Mouse (Mus musculus) liver, embryonic 14.5 days (tissue): ENCODE data around the gene Mpdz.

Source experiments
- CTCF ChIP-seq: IDR thresholded peaks from 2 replicates; pipeline ENCODE4 v1.5.1; 2016; ENCODE audit warnings: antibody characterized with exemption, low read depth, control low read depth
- EP300 ChIP-seq: IDR thresholded peaks from 2 replicates; pipeline ENCODE4 v1.6.1; 2016; ENCODE audit warnings: antibody characterized with exemption, low read depth

DNA sequence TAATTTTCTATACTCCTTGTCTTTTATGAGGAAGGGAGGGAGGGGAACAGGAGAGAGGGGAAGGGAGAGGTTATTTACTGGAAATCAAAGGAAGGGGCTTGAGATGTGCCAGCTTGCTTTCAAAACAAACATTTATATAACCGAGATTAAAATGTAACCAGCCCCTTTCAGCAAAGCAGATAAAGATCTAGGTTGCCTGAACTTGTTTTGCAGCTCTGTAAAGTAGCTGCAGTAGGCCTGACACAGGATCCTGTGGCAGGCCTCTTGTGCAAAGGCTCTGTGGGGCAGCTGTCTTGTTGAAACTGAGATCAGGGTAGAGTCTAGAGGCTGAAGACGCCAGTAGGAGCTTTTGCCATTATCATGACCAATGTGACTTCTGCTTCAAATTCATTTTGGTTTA lies 193.4 kb downstream of the Mpdz start:
- no peak for TF ChIP-seq EP300
- no peak for TF ChIP-seq CTCF
